Mouse (Mus musculus) lung, postnatal 36 days (tissue): ENCODE results near the gene Zscan5b.
"Not testable (repeated sequence)": the region's sequence is repeated elsewhere in the genome, so short reads cannot be mapped to it uniquely, and the experiment has no call there.

ENCODE experiments used
- DNase-seq: peaks from one replicate; pipeline ENCODE4 v3.0.0; 2022; ENCODE audit warnings: mixed read lengths

Gene Zscan5b

DNA sequence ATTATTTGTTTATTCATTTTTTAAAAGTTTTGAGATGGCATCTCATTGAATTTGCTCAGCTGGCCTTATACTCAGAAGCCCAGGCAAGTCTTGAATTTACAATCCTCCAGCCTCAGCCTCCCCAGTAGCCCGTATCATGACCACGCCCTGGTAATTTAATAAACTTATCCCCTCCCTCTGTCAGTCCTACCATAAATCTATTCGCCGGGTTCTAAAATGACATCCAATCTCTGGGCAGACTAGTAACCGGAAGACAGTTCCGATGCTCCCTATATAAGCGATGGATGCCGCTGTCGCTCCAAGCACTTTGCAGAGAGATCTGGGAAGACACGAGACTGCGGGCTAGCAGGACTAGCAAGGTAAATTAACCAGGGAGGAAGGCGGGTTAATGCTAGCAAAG, at the start of gene Zscan5b:
Gene Zscan5b (plus strand): TSS at position 301 of the 400 bp plus-strand sequence.
- DNase-seq = no peak

DNA sequence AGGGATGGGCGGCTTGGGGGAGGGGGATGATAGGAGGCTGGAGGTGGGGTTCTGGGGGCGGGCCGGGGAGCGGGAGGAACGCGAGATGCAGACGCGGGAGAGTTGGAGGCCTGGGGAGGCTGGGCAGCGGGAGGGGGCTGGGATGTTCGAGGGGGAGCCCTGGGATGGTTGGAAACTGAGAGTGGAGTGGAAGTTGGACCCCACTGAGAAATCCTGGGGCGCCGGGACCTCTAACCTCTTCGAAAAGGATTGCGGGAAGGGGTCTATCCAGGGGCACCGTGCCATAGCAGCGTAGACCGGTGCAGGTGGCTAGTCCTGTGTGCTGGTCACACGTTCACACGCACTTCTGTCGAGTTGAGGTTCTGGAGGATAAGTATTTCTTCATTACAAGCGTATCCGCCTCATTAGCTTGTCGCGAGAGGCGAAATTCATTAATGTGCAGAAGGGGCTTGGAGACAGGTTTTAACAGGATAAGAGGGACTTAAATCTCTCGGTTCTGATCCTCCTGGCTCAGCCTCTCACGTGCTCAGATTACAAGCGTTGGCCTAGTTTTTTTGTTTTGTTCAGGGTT, 49.3 kb upstream of the Zscan5b start:
- DNase-seq = no peak

DNA sequence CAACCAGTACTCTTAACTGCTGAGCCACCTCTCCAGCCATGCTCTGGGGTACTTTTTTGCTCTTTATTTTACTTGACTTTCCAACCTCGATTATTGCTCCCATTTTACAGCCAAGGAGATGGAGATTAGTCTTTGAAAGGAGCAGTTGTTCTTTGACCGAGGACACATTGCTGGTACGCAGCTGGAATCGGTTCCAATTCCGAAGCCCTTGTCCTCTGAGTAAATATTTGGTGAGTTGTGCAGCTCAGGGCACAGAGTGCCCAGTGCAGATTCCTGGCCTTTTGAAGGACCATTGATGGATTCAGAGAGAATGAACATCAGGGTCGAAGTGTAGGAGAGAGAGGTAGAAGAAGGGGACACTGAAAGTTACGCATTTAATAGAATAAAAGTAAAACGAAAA, 48.2 kb upstream of the Zscan5b start:
- peak; percentile 64 for DNase-seq

DNA sequence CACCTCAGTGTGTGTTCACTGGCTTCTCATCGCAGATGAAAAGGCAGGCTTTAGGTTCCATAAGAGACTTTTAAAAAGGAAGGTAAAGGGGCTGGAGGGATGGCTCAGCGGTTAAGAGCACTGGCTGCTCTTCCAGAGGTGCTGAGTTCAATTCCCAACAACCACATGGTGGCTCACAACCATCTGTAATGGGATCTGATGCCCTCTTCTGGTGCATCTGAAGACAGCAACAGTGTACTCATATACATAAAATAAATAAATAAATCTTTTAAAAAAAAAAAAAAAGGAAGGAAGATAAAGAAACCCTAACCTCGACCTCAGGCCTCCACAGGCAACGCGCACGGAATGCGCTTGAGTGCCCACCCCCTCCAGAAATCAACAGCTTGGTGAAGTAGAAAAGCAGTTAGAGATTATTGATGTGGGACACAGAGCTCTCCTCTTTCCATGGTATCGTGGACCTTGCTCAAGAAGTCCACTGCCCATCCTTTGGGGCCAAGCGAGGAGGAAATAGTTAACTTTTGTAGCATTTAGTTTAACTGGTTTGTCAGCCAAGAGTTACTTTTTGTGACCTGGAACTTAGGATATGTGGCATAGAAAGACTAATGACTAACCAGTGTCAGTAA, 47.6 kb upstream of the Zscan5b start:
- peak; percentile 44 for DNase-seq

DNA sequence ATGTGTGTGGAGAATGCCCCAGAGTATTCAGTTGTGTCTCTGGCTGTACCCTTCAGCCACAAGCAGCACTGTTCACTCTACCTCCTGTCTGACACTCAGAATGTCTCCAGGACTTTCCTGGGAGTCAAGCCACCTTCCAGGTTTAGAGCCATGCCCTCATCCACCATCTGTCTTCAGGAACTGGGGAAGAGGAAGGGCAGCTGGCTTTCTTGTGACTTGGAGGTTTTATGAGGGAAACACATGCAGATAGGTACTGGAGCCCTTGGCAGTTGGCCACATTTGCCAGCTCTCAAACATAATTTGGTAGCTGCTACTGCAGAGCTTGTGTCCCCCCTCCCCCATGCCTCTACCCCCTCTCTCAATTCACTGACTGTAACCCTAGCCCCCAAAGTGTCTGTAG, 43.1 kb upstream of the Zscan5b start:
- no peak for DNase-seq

DNA sequence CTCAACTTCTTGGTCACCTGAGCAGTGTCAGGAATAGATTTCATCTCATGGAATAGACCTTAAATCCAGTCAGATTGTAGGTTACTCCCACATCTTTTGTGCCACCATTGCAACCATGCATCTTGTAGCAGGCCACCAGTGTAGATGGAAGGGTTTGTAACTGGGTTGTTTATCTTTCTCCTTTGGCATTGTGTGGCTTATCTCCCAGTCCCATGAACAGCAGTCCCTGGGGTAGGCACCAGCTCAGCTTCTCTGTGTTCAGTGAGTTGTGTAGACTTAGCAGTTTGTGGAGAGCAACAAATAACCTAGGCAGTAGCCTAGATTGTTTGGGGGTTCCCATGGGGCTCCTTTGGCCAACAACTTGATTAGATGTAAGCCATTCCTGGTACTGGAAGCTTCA, 39.2 kb upstream of the Zscan5b start:
- no peak for DNase-seq

DNA sequence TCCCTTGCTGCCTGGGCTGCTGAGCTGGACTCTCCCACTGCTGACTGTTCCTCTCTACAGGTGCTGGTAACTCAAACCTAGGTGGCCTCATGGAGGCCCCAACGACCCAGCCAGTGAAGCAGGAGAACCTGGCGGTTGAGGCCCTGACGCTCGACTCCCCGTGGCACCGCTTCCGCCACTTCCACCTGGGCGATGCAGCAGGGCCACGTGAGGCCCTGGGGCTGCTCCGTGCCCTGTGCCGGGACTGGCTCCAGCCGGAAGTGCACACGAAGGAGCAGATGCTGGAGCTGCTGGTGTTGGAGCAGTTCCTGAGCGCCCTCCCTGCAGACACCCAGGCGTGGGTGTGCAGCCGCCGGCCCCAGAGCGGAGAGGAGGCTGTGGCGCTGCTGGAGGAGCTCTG, 38.3 kb upstream of the Zscan5b start:
- no peak for DNase-seq

DNA sequence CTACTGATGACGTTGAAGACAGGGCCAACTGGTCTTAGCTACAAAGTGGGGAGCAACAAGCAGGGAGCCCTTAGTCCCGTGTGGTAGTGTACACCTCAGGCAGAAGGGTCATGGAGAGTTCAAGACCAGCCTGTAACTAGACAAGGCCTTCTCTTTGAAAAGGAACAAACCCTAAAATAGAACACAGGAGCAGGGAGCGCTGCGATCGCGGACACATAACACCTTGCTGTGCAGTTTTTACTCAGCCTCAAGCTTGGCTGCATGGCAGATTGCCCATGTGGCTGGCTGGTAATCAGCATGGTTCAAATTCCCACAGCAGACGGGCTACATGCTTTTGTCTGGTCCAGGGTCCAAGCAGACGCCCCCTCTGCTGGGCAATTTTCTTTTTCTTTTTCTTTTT, 37.6 kb upstream of the Zscan5b start:
- DNase-seq = no peak

DNA sequence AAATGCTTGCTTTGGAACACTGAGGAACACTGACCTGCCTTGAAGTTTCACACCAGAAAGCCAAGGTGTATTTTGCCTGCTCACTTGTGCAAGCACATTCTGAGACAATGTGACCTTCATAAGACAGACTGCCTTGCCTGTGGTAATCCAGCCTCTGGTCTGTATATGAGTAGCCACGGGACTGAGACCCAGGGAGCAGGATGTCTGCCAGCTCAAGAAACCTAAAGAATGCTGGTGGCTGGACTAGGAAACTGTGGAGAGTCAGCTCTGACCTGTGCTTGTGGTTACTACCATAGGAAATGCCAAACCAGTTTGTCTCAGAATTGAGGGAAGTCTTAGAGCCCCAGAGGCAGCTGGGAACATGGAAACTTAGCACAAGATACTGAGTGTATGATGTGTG, 36.7 kb upstream of the Zscan5b start:
- no peak for DNase-seq

DNA sequence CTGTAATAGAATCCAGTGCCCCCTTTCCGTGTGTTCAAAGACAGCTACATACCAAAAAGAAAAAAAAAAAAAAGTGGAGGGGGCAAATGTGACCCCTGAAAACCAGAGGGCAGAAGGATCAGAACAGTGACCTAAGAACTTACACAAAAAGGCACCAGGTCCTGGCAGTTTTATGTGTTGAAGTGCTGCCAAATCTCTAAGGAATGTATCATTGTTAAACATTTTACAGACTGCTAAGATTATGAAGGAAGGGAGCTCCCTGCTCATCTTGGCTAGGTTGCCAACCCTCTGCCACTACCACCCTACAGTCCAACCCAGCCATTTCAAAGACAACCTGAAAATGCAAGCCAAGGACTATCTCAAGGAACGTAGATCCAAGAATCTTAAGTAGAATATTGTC, 35.9 kb upstream of the Zscan5b start:
- DNase-seq = no peak

DNA sequence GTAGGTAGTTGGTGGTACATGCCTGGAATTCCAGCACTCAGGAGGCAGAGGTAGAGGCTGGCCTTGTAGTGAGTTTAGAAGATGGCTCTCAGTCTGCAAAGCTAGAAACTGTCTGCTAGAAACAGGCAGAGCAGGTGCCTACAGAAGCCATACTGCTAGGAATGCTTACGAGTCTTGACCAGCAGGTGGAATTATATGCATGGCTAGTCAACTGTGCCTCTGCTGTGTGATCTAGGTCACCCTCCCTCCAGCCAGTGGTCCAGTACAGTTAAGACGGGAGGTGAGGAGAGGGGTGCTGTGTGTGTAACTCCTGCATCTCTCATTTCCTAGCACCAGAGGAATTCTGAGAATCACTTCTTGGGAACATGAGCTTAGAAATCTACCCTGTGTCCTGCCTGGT, 35.3 kb upstream of the Zscan5b start:
- DNase-seq = no peak

DNA sequence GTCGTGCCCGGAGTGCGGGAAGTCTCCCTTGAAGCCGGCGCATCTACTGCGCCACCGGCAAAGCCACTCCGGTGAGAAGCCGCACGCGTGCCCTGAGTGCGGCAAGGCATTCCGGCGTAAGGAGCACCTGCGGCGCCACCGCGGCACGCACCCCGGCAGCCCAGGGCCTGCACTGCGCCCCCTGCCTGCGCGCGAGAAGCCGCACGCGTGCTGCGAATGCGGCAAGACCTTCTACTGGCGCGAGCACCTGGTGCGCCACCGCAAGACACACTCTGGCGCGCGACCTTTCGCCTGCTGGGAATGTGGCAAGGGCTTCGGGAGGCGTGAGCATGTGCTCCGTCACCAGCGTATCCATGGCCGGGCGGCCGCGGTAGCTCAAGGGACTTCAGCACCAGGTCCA, 32.5 kb upstream of the Zscan5b start:
- DNase-seq = no peak

DNA sequence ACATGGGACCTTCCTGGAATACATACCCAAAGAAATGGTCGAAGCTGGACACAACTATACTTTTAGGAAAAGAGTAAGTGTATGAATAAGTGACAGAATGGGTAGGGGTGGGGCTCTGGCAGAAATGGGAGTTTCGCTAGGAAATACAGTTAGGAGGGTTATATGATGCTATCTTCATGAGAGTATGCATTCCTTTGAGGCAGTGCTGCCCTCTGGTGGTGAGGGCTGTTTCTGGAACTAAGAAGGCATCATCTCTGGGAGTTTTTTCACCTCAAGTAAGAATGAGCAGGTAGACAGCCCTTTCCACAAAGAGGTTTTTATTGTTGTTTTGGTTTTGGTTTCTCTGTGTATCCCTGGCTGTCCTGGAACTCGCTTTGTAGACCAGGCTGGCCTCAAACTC, 30.7 kb upstream of the Zscan5b start:
- DNase-seq = peak; percentile 92

DNA sequence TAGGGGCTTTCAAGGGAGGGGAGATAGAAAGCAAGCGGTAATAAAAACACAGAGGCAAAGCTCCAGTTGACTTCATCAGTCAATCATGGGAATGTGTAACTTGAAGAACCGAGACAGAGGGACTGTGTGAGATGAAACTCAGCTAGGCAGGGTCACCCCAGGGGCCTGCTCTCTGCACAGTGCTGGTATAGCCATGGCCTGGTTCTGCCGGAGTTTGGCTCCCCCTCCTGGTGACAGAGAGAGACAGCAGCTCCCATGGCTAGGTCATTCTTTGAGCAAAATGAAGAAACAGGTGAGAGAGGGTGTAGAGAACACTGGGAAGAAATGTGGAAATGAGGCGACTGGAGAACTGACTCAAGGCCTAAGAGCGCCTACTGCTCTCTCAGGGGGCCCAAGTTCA, 27.9 kb upstream of the Zscan5b start:
- peak; percentile 69 for DNase-seq

DNA sequence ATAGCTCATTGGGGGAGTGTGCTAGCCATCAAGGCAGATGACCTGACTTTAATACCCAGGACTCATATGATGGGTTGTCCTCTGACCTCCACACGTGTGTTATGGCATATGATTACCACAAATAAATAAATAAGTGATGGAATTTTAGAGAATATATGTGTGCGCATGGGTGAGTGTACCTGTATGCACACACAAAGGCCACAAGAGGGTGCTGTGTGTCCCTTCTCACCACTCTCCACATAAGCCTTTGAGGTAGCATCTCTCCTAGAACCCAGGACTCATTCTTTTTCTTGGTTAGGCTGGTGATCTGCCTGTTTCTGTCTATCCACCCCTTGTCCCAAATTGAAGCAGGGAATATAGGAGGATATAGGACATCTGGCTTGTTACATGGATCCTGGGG, 26.3 kb upstream of the Zscan5b start:
- no peak for DNase-seq

DNA sequence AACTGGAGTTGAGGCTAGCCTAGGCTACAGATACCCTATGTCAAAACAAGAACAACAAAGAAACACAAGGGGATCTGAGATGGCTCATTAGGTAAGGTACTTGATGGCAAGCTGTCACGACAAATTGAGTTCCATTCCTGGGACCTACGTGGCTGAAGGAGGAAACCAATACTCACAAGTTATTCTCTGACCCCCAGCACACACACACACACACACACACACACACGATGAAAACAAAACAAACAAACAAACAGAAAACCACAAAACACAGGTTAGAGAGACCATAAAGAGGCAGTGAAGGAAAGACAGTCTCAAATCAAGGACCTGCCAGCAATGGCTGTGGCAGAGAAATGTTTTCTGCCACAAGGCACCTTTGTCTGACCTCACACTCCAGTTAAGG, 25.3 kb upstream of the Zscan5b start, which contains the start of gene Galp:
Gene Galp (plus strand): TSS at position 301 of the 400 bp plus-strand sequence.
- no peak for DNase-seq

DNA sequence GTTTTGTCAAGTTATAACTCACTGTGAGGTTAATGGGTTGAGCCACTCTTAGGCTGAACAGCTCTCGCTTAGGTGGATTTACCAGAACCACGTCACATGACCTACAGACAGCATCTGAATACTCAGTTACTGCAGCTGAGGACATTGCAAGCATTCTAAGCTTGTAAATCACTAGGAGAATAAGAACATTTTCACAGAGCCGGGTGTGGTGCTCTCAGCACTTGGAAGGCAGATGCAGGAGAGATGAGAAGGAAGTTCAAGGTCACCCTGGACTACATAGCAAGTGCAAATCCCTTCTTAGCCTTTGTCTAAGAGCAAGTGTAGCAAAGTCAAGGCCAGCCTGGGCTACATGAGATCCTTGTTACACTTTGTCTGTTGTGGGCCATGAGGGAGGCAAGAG, 17.9 kb upstream of the Zscan5b start:
- no peak for DNase-seq

DNA sequence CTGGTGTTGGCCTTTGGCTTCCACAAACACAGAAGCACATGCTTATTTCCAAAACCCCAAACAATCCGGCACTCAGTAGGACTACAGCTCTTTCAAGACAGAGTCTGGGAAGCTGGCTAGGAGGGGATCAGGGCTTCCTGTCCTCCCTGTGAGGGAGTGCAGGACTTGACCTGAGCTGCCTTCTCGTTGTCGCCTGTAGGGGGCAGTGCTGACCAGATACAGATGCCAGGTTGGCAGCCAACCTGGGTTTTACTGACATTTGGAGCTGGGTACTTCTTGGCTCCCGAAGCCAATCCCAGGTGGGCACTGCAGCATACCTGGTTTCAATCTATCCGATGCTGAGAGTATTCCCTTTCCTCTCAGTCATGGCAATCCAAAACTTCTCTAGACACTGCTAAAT, 8.9 kb upstream of the Zscan5b start:
- DNase-seq = peak; percentile 54

DNA sequence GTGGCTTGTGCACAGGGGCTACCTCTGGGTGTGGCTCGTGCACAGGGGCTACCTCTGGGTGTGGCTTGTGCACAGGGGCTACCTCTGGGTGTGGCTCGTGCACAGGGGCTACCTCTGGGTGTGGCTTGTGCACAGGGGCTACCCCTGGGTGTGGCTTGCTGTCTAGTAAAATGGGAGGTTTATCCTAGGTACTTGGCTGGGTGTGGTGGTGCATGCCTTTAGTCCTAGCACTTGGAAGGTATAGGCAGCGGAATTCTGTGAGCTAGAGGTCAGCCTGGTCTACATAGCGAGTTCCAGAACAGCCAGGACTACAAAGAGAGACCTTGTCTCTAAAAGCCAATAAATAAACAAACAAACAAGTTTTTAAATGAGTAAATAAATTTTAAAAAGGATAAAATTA, 7.4 kb upstream of the Zscan5b start:
- not testable (repeated sequence) for DNase-seq

DNA sequence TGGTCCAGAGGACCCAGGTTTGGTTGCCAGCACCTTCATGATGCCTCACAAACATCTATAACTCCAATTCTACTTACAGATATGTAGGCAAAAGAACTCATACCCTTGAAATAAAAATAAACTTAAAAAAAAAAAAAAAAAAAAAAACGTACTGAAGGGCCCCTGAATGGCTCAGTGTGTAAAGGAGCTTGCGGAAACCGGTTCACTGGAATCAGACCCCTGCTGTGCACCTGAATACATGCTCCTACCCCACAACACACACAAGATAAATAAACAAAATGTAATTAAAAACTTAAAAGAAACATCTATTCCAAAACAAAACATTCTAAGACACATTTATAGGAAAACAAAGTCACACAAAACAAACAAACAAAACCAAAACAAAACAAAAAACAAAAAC, 1.9 kb upstream of the Zscan5b start:
- DNase-seq = no peak

DNA sequence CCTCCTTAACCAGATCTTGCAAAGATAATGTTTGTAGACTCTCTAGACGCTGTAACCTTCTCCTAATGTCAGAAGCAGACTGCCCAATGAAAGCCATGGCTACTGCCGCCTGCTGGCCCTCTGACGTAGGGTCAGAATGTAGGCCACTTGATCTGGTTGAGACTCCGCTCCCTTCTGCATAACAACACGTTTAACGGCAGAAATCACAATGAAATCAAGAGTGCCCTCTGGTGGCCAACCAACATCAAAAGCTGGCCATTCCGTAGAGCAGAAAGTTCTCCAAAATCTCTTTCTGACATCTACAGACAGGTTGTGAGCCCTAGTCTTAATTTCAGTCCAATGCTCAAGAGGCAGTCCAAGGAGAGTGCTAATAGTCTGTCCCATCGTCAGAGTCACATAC, 6.4 kb downstream of the Zscan5b start:
- peak; percentile 15 for DNase-seq

DNA sequence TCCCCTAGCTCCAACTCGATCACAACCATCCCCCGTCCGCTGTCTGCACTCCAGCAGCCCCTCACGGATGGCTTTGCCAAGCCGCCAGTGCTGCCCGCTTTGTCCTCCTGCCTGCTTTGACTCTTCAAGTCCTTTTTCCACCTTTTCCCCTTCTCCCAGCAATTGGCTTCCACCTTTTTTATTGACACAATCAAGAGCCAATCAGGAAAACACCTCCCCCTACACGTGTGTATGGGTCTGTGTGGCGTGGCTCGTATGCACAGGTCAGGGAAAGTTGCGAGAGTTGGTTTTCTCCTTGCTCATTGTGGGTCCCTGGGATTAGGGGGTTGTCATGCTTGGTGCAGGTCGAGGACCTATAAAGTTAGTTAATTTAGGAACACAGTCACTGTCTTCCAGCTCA, 17.7 kb downstream of the Zscan5b start:
- DNase-seq = peak; percentile 44

DNA sequence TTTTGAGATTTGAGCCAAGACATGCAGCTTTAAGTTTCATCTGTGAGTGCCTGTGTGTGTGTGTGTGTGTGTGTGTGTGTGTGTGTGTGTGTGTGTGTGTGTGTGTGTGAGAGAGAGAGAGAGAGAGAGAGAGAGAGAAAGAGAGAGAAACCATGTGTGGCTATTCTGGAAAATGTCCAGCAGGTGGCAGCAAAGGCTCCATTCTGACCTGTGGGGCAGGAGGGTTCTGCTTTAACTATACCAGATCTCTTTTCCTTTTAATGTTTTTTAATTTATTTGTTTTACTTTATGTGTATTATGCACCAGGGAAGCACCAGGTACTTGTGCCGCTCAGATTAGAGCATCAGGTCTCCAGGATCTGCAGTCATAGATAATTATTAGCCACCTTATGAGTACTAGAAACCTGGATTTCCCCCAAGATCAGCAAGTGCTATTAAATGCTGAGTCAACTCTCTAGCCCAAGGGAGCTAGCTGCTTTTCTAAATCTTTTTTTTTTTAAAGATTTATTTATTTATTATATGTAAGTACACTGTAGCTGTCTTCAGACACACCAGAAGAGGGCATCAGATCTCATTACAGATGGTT, 18.9 kb downstream of the Zscan5b start:
- DNase-seq = peak; percentile 62

DNA sequence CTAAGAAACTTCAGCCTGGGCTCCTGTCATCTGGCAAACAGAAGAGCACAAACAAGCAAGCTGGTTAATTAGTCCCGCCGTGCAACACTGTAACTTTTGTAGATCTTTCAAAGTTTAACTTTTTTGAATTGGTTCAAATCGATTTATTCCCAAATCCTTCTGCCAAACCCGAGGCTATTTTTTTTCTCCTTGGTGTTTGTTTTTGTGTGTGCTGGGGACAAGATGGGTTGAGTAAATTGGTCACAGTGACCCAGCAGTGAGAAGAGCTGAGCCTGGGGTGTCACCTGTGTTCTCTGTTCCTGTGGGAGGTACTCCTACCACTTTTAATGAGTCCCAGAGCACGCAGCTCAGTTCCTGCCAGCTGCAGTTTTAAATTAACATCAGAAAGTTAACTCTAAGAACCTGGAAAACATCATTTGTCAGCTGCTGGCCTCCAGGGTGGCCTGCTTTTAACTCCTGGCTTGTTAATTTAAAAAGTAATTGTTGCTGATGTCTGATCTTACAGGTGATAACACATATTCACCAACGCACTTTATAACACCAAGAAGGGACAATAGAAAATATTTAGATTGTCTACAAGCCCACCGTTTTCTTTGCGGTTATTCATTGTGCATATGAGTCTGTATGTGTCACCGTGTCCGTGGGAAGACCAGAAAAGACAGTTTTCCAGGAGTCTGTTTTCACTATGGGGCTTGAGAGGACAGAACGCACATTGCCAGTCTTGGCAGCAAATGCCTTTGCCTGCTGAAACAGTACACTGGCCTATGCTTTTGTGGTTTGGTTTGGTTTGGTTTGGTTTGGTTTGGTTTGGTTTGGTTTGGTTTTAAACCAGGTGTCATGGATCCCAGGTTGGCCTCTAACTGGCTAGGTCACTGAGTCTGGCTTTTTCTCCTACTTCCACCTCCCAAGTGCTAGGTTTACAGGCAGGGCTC, 22.5 kb downstream of the Zscan5b start:
- DNase-seq = no peak
